In genomic region chr1:78272915-78273314, GRCm38 (mm10) we compare ENCODE assay signal across 25 mouse cellular contexts. TPM values are rescaled to one million over a fixed set of nuclear protein-coding genes. Genes with fewer than 3 reads are reported as not detected.
"Had no signal": no experiment of that assay in that cellular context is flagged by ENCODE, and none has a peak within 500 bp of the region (broad histone marks: within the 10 kb centered on the region; RNA-seq: fewer than 3 reads in every experiment).

No protein-coding gene starts in this region.

- DNase-seq: gastrocnemius, adult 2 months; gastrocnemius, postnatal 10 days; gastrocnemius, postnatal 25 days; heart, adult 2 months; heart, postnatal 10 days; heart, postnatal 4 days; kidney, adult 18-20 months; kidney, adult 8-10 months; kidney, postnatal 10 days; kidney, postnatal 36 days; layer of hippocampus, adult 9-11 months; layer of hippocampus, postnatal 36 days; left cerebral cortex, postnatal 4 days had no signal

- ATAC-seq: hindbrain, embryonic 16.5 days; inflammation-experienced regulatory T-cells, adult 6 months; intestine, embryonic 15.5 days; intestine, postnatal 0 days; liver, embryonic 12.5 days had no signal

- H3K27me3 ChIP-seq: heart, embryonic 12.5 days; hindbrain, embryonic 12.5 days; intestine, embryonic 15.5 days; limb, embryonic 13.5 days; limb, embryonic 15.5 days; liver, embryonic 12.5 days had no signal

RNA-seq across cellular contexts. Expression of gene Sgpp2, which starts 37.2 kb away (rescaled TPM):
- total RNA-seq: gastrocnemius, adult 2 months; gastrocnemius, postnatal 10 days; gastrocnemius, postnatal 25 days; gastrocnemius, postnatal 4 days; granulocyte monocyte progenitor cell, adult 5-6 weeks; heart, postnatal 10 days; heart, postnatal 25 days had no signal
